Mouse (Mus musculus) liver, embryonic 16.5 days (tissue): Measurements from ENCODE around the gene A730009L09Rik. TPM values are rescaled to one million over a fixed set of nuclear protein-coding genes. Genes with fewer than 3 reads are reported as not detected.

Experiments used
- ATAC-seq: fragments of 200-750 bp; cut with Nextera tagmentation; 2 replicates; pipeline ENCODE4 v1.8.0; 2017; ENCODE audit warnings: low read depth, mild to moderate bottlenecking, moderate number of reproducible peaks, moderate library complexity
- H3K27ac ChIP-seq: fragments of 300-500 bp; sonication (generic); 2 replicates; pipeline ENCODE4 v1.5.1; 2014; ENCODE audit warnings: mild to moderate bottlenecking, low read length
- H3K27me3 ChIP-seq: fragments of 300-500 bp; sonication (generic); 2 replicates; pipeline ENCODE4 v1.6.1; 2014; ENCODE audit warnings: low read depth, low read length, mixed read lengths; ENCODE audit not compliant: control insufficient read depth, insufficient read depth
- H3K36me3 ChIP-seq: fragments of 300-500 bp; sonication (generic); 2 replicates; pipeline ENCODE4 v1.6.1; 2014; ENCODE audit warnings: mild to moderate bottlenecking; ENCODE audit not compliant: control insufficient read depth, insufficient read depth
- H3K4me1 ChIP-seq: fragments of 300-500 bp; sonication (generic); 2 replicates; pipeline ENCODE4 v1.6.1; 2014; ENCODE audit warnings: low read depth, low read length, mixed read lengths; ENCODE audit not compliant: control insufficient read depth
- H3K4me2 ChIP-seq: fragments of 300-500 bp; sonication (generic); 2 replicates; pipeline ENCODE4 v1.6.1; 2014; ENCODE audit warnings: low read depth, low read length, mixed read lengths
- H3K4me3 ChIP-seq: fragments of 300-500 bp; sonication (generic); 2 replicates; pipeline ENCODE4 v1.5.1; 2014; ENCODE audit warnings: low read depth, mild to moderate bottlenecking, low read length
- H3K9ac ChIP-seq: fragments of 300-500 bp; sonication (generic); 2 replicates; pipeline ENCODE4 v1.6.1; 2014; ENCODE audit warnings: low read depth, low read length
- H3K9me3 ChIP-seq: fragments of 300-500 bp; sonication (generic); replicated peaks from 2 replicates; pipeline ENCODE4 v1.6.1; 2016; ENCODE audit warnings: low read length; ENCODE audit not compliant: control insufficient read depth
- WGBS: fragments of 180-500 bp; shearing (Covaris S2); extraction: QIAGEN DNeasy Blood & Tissue Kit; methylation state at CpG from one replicate; pipeline ENCODE4 v1.1.7; 2014; ENCODE audit not compliant: insufficient replicate concordance; 5-methylcytosine and 5-hydroxymethylcytosine counted together
- polyA plus RNA-seq: library from polyadenylated mRNA; unstranded; fragments of >200 nt; fragmentation: Nextera tagmentation; extraction: Ambion mirVana; gene quantifications from 2 replicates; pipeline ENCODE4 v1.2.1, GENCODE M21; 2015

A730009L09Rik gene
- not detected in 2 replicates for polyA plus RNA-seq

- Histone ChIP-seq H3K27me3 (no peaks in the 10 kb centered on the region), H3K4me1 (no peaks in the 10 kb centered on the region), H3K9ac (no peak within 1 kb of the TSS), H3K36me3 (no peaks in the 10 kb centered on the region), H3K4me2 (no peak within 1 kb of the TSS), H3K27ac (no peak within 1 kb of the TSS), H3K9me3 (no peaks in the 10 kb centered on the region), H3K4me3 (no peak within 1 kb of the TSS)
- WGBS: 69% methylated on average over 8 of the region's 8 CpGs
- no peak for ATAC-seq
Observed at GRCm38 (mm10) chr16:84514821-84515220, at the start of gene A730009L09Rik. TSS of gene A730009L09Rik (plus strand) at chr16:84515121.

GRCm38 (mm10) chr16:84465581-84466165 lies 49.2 kb upstream of the A730009L09Rik start:
- H3K36me3 ChIP-seq: no peaks in the 10 kb centered on the region
- no peak overlapping the region for H3K4me3 ChIP-seq
- no peaks in the 10 kb centered on the region for H3K4me1 ChIP-seq
- H3K27me3 ChIP-seq: no peaks in the 10 kb centered on the region
- 56% methylated on average over 6 of the region's 6 CpGs for WGBS
- H3K9ac ChIP-seq: no peak overlapping the region
- no peaks in the 10 kb centered on the region for H3K9me3 ChIP-seq
- H3K27ac ChIP-seq: no peak overlapping the region
- no peak overlapping the region for H3K4me2 ChIP-seq
- ATAC-seq: no peak

GRCm38 (mm10) chr16:84468898-84469297 lies 46.0 kb upstream of the A730009L09Rik start:
- Histone ChIP-seq H3K9me3 (no peaks in the 10 kb centered on the region), H3K36me3 (no peaks in the 10 kb centered on the region), H3K9ac (no peak overlapping the region), H3K4me3 (no peak overlapping the region), H3K4me1 (no peaks in the 10 kb centered on the region), H3K27ac (no peak overlapping the region), H3K4me2 (no peak overlapping the region), H3K27me3 (no peaks in the 10 kb centered on the region)
- 5% methylated on average over 1 of the region's 1 CpGs for WGBS
- ATAC-seq: no peak

GRCm38 (mm10) chr16:84469994-84470393 lies 44.9 kb upstream of the A730009L09Rik start:
- 40% methylated on average over 1 of the region's 1 CpGs for WGBS

GRCm38 (mm10) chr16:84473406-84473805 lies 41.5 kb upstream of the A730009L09Rik start:
- no peaks in the 10 kb centered on the region for H3K27me3 ChIP-seq
- no peaks in the 10 kb centered on the region for H3K9me3 ChIP-seq
- no peaks in the 10 kb centered on the region for H3K4me1 ChIP-seq
- H3K4me2 ChIP-seq: no peak overlapping the region
- H3K36me3 ChIP-seq: no peaks in the 10 kb centered on the region
- ATAC-seq: no peak
- H3K27ac ChIP-seq: no peak overlapping the region
- no peak overlapping the region for H3K9ac ChIP-seq
- WGBS: 57% methylated on average over 6 of the region's 6 CpGs
- H3K4me3 ChIP-seq: no peak overlapping the region

More at GRCm38 (mm10) chr16:84469994-84470393, 44.9 kb upstream of the A730009L09Rik start:
- no peak for ATAC-seq
- H3K27ac ChIP-seq: no peak overlapping the region
- H3K4me3 ChIP-seq: no peak overlapping the region
- H3K27me3 ChIP-seq: no peaks in the 10 kb centered on the region
- H3K4me2 ChIP-seq: no peak overlapping the region
- H3K9me3 ChIP-seq: no peaks in the 10 kb centered on the region
- no peaks in the 10 kb centered on the region for H3K36me3 ChIP-seq
- no peak overlapping the region for H3K9ac ChIP-seq
- no peaks in the 10 kb centered on the region for H3K4me1 ChIP-seq

- H3K9ac ChIP-seq: no peak overlapping the region
- no peak overlapping the region for H3K4me3 ChIP-seq
- H3K27ac ChIP-seq: no peak overlapping the region
- ATAC-seq: no peak
- no peaks in the 10 kb centered on the region for H3K36me3 ChIP-seq
- no peak overlapping the region for H3K4me2 ChIP-seq
- WGBS: 47% methylated on average over 4 of the region's 4 CpGs
- H3K27me3 ChIP-seq: no peaks in the 10 kb centered on the region
- no peaks in the 10 kb centered on the region for H3K4me1 ChIP-seq
- no peaks in the 10 kb centered on the region for H3K9me3 ChIP-seq
Observed at GRCm38 (mm10) chr16:84474712-84475111, 40.2 kb upstream of the A730009L09Rik start.

GRCm38 (mm10) chr16:84476948-84477347 lies 38.0 kb upstream of the A730009L09Rik start:
- Histone ChIP-seq H3K4me1 (no peaks in the 10 kb centered on the region), H3K27ac (no peak overlapping the region), H3K4me2 (no peak overlapping the region), H3K9ac (no peak overlapping the region), H3K4me3 (no peak overlapping the region), H3K36me3 (no peaks in the 10 kb centered on the region), H3K27me3 (no peaks in the 10 kb centered on the region), H3K9me3 (no peaks in the 10 kb centered on the region)
- ATAC-seq: no peak
- 43% methylated on average over 5 of the region's 5 CpGs for WGBS

- no peaks in the 10 kb centered on the region for H3K27me3 ChIP-seq
- WGBS: 23% methylated on average over 1 of the region's 1 CpGs
- no peak overlapping the region for H3K4me3 ChIP-seq
- no peaks in the 10 kb centered on the region for H3K9me3 ChIP-seq
- no peaks in the 10 kb centered on the region for H3K4me1 ChIP-seq
- no peak overlapping the region for H3K9ac ChIP-seq
- ATAC-seq: no peak
- H3K4me2 ChIP-seq: no peak overlapping the region
- no peaks in the 10 kb centered on the region for H3K36me3 ChIP-seq
- no peak overlapping the region for H3K27ac ChIP-seq
Observed at GRCm38 (mm10) chr16:84477528-84477927, 37.4 kb upstream of the A730009L09Rik start.

- WGBS: 44% methylated on average over 6 of the region's 6 CpGs
- no peaks in the 10 kb centered on the region for H3K9me3 ChIP-seq
- ATAC-seq: no peak
Observed at GRCm38 (mm10) chr16:84477952-84478351, 37.0 kb upstream of the A730009L09Rik start.

More at GRCm38 (mm10) chr16:84477952-84478351, 37.0 kb upstream of the A730009L09Rik start:
- Histone ChIP-seq H3K27me3 (no peaks in the 10 kb centered on the region), H3K9ac (no peak overlapping the region), H3K27ac (no peak overlapping the region), H3K4me1 (no peaks in the 10 kb centered on the region), H3K4me3 (no peak overlapping the region), H3K36me3 (no peaks in the 10 kb centered on the region), H3K4me2 (no peak overlapping the region)
